Mouse (Mus musculus) cerebellum, adult 2 months (tissue): Measurements from ENCODE around the gene Ccdc194.

Experiments
- CTCF ChIP-seq: fragments of 200-500 bp; IDR thresholded peaks from 2 replicates; pipeline ENCODE4 v1.5.1; 2011; ENCODE audit warnings: low read depth, mild to moderate bottlenecking, control low read depth, low read length, moderate library complexity, borderline replicate concordance; ENCODE audit not compliant: insufficient read depth
- POLR2A ChIP-seq: fragments of 200-500 bp; IDR thresholded peaks from 2 replicates; pipeline ENCODE4 v1.6.1; 2011; ENCODE audit warnings: low read length, control low read depth, borderline replicate concordance; ENCODE audit not compliant: insufficient read depth

DNA sequence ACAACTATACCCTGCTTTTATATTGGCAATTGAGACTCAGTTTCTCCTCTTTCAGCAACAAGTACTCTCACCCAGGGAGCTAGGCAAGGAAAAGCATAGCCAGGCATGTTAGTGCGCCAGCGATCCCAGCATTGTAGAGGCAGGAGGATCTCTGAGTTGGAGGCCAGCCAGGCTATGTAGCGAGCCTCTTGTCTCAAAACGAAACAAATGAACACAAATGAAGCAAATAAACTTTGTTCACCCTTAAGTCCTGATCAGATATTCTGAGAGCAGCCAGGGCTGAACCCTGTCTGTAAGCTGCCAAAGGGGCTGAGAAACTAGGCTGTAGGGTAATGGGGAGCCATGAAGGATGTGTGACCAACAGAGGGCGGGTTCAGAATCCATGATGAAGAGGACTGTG is 29.7 kb downstream of the Ccdc194 start:
- TF ChIP-seq POLR2A: no peak
- no peak for TF ChIP-seq CTCF
